Mouse (Mus musculus) CH12.LX (cell line): ENCODE results near the gene Pcdh8. TPM values are rescaled to one million over a fixed set of nuclear protein-coding genes. Genes with fewer than 3 reads are reported as not detected.

Experiments used
- DNase-seq: peaks from one replicate; pipeline ENCODE4 v3.0.0-alpha.2; 2013; ENCODE audit errors: extremely low read depth
- H3K27ac ChIP-seq: 2 replicates; pipeline ENCODE4 v1.5.1; 2012; ENCODE audit warnings: low read depth, mild to moderate bottlenecking, control low read depth, moderate library complexity; ENCODE audit not compliant: insufficient read depth
- H3K27me3 ChIP-seq: replicated peaks from 2 replicates; pipeline ENCODE3; 2012; ENCODE audit warnings: inconsistent platforms
- H3K36me3 ChIP-seq, 2 experiments: replicated peaks in 1 of 2; 2 replicates each; pipeline versions ENCODE3 to v1.6.1; 2012; ENCODE audit warnings: inconsistent platforms in 1 of 2, low read length in 1 of 2, mild to moderate bottlenecking in 1 of 2, mixed read lengths in 1 of 2, moderate library complexity in 1 of 2; ENCODE audit not compliant: control insufficient read depth in 1 of 2, insufficient read depth in 1 of 2
- H3K4me1 ChIP-seq, 2 experiments: 2 replicates each; pipeline ENCODE4 v1.6.1; 2012; ENCODE audit warnings: inconsistent platforms in 1 of 2, moderate library complexity in 1 of 2; ENCODE audit not compliant: insufficient read depth in 2 of 2, control insufficient read depth in 1 of 2
- H3K4me2 ChIP-seq: 2 replicates; pipeline ENCODE4 v1.6.1; 2012; ENCODE audit warnings: low read depth, mild to moderate bottlenecking, control low read depth; ENCODE audit not compliant: poor library complexity, insufficient read depth, severe bottlenecking
- H3K4me3 ChIP-seq, 3 experiments: fragments of 150-350 bp in 1 of 3; sonication (generic) in 1 of 3; replicated peaks in 1 of 3; 2 replicates each; pipeline versions ENCODE3 to v1.5.1; 2011 to 2012; ENCODE audit warnings: low read depth in 2 of 3, low read length in 2 of 3, mild to moderate bottlenecking in 2 of 3, moderate library complexity in 2 of 3, control low read depth in 1 of 3, improper control_type of control experiment in 1 of 3, inconsistent platforms in 1 of 3, mixed read lengths in 1 of 3; ENCODE audit not compliant: poor library complexity in 1 of 3
- H3K79me2 ChIP-seq: replicated peaks from 2 replicates; pipeline ENCODE4 v1.6.1; 2012; ENCODE audit warnings: mild to moderate bottlenecking, moderate library complexity; ENCODE audit not compliant: control insufficient read depth, poor library complexity, insufficient read depth, severe bottlenecking; ENCODE audit errors: extremely low read depth
- H3K9ac ChIP-seq: 2 replicates; pipeline ENCODE4 v1.6.1; 2012; ENCODE audit warnings: low read depth, mild to moderate bottlenecking, control low read depth, moderate library complexity; ENCODE audit not compliant: insufficient read depth
- H3K9me3 ChIP-seq: replicated peaks from 2 replicates; pipeline ENCODE3; 2012; ENCODE audit warnings: low read length, inconsistent platforms, mixed read lengths
- BHLHE40 ChIP-seq: IDR thresholded peaks from 2 replicates; pipeline ENCODE4 v1.6.1; 2011; ENCODE audit warnings: mild to moderate bottlenecking, low read depth, low read length, improper control_type of control experiment
- CHD1 ChIP-seq: IDR thresholded peaks from 2 replicates; pipeline ENCODE4 v1.6.1; 2012; ENCODE audit warnings: low read depth, low read length, improper control_type of control experiment, inconsistent platforms
- E2F4 ChIP-seq: IDR thresholded peaks from 2 replicates; pipeline ENCODE4 v1.6.1; 2011; ENCODE audit warnings: low read depth, low read length, improper control_type of control experiment; ENCODE audit not compliant: insufficient replicate concordance
- GABPA ChIP-seq: IDR thresholded peaks from 2 replicates; pipeline ENCODE4 v1.6.1; 2012; ENCODE audit warnings: low read depth, low read length, improper control_type of control experiment, inconsistent platforms; ENCODE audit not compliant: insufficient replicate concordance
- HCFC1 ChIP-seq: IDR thresholded peaks from 2 replicates; pipeline ENCODE4 v1.6.1; 2012; ENCODE audit warnings: low read depth, mild to moderate bottlenecking, inconsistent platforms, low read length, improper control_type of control experiment
- MAFK ChIP-seq: IDR thresholded peaks from 2 replicates; pipeline ENCODE4 v1.6.1; 2011; ENCODE audit warnings: low read length, improper control_type of control experiment; ENCODE audit not compliant: insufficient replicate concordance
- MEF2A ChIP-seq: IDR thresholded peaks from 2 replicates; pipeline ENCODE4 v1.6.1; 2014; ENCODE audit warnings: low read depth, mild to moderate bottlenecking, inconsistent platforms, low read length, improper control_type of control experiment, borderline replicate concordance
- MXI1 ChIP-seq: IDR thresholded peaks from 2 replicates; pipeline ENCODE4 v1.6.1; 2011; ENCODE audit warnings: mild to moderate bottlenecking, low read depth, low read length, improper control_type of control experiment
- MYC ChIP-seq: IDR thresholded peaks from 2 replicates; pipeline ENCODE4 v1.6.1; 2011; ENCODE audit warnings: low read depth, mild to moderate bottlenecking, improper control_type of control experiment, low read length
- NELFE ChIP-seq: IDR thresholded peaks from 2 replicates; pipeline ENCODE4 v1.6.1; 2011; ENCODE audit warnings: low read depth, low read length, improper control_type of control experiment
- POLR2A ChIP-seq: IDR thresholded peaks from 2 replicates; pipeline ENCODE4 v1.6.1; 2011; ENCODE audit warnings: low read depth, mild to moderate bottlenecking, improper control_type of control experiment, low read length
- RAD21 ChIP-seq: IDR thresholded peaks from 2 replicates; pipeline ENCODE4 v1.6.1; 2011; ENCODE audit warnings: low read depth, mild to moderate bottlenecking, low read length, improper control_type of control experiment, moderate library complexity
- SIN3A ChIP-seq: IDR thresholded peaks from 2 replicates; pipeline ENCODE4 v1.6.1; 2012; ENCODE audit warnings: low read length, improper control_type of control experiment, inconsistent platforms
- TBP ChIP-seq: conservative IDR thresholded peaks from 2 replicates; pipeline ENCODE4 v1.6.1; 2011; ENCODE audit warnings: low read depth, low read length, improper control_type of control experiment
- TCF12 ChIP-seq: IDR thresholded peaks from 2 replicates; pipeline ENCODE4 v1.6.1; 2014; ENCODE audit warnings: low read depth, mild to moderate bottlenecking, inconsistent platforms, low read length, improper control_type of control experiment
- USF2 ChIP-seq: conservative IDR thresholded peaks from 2 replicates; pipeline ENCODE4 v1.6.1; 2011; ENCODE audit warnings: low read depth, low read length, improper control_type of control experiment
- ZMIZ1 ChIP-seq: IDR thresholded peaks from 2 replicates; pipeline ENCODE4 v1.6.1; 2012; ENCODE audit warnings: low read depth, mild to moderate bottlenecking, inconsistent platforms, low read length, improper control_type of control experiment
- ZNF384 ChIP-seq: IDR thresholded peaks from 2 replicates; pipeline ENCODE4 v1.6.1; 2012; ENCODE audit warnings: low read depth, low read length, improper control_type of control experiment, inconsistent platforms
- dilution Hi-C: fragments of 300-500 bp; cut with MboI; formaldehyde crosslinking; loops from 2 replicates; pipeline ENCODE4 v1.14.3; 2020; ENCODE audit warnings: low sequenced_read_pairs; ENCODE audit not compliant: extremely low pct_unique_long_range_greater_than_20kb, extremely low pct_ligation_motif_present
- in situ Hi-C: fragments of 300-500 bp; cut with MboI; formaldehyde crosslinking; loops from 3 replicates; pipeline ENCODE4 v1.14.3; 2019; ENCODE audit warnings: low sequenced_read_pairs, low pct_ligation_motif_present, low pct_unique_long_range_greater_than_20kb, mixed read lengths
- polyA plus RNA-seq: library from polyadenylated mRNA; unstranded; fragments of >175 nt; gene quantifications from 2 replicates; pipeline ENCODE4 v1.2.1, GENCODE M21; 2012; ENCODE audit warnings: low read depth; ENCODE audit not compliant: insufficient read length
- total RNA-seq, 2 experiments: library from RNA; depleted of rRNA; stranded (reverse); fragments of 300-350 nt in 1 of 2; fragments of >200 nt in 1 of 2; gene quantifications; 2 replicates each; pipeline ENCODE4 v1.2.3; 2012 to 2014

Pcdh8 gene
- total and polyA plus RNA-seq, 3 experiments, result not detected

- H3K9me3 ChIP-seq, result no peaks in the 10 kb centered on the region
- H3K27me3 ChIP-seq, result no peaks in the 10 kb centered on the region
- H3K4me2 ChIP-seq, result no peak overlapping the region
- no peak overlapping the region for H3K27ac ChIP-seq
- DNase-seq, result no peak
- in situ Hi-C loops, result no loop called here
- H3K79me2 ChIP-seq, result no peaks in the 10 kb centered on the region
- no peak overlapping the region for H3K9ac ChIP-seq
- dilution Hi-C loops, result no loop called here
- H3K36me3 ChIP-seq, result no peaks in the 10 kb centered on the region
- H3K4me1 ChIP-seq, result peaks cover 8 to 9% of the 10 kb centered on the region in 2 experiments; a peak in 2 of 4 replicates
- H3K4me3 ChIP-seq, result no peak overlapping the region
- TF ChIP-seq BHLHE40 (no peak), MXI1 (no peak), GABPA (no peak), USF2 (no peak), SIN3A (no peak)
These were observed 17.6 kb upstream of the Pcdh8 start for GRCm38 (mm10) chr14:79788656-79789204.

GRCm38 (mm10) chr14:79787918-79788317, 16.8 kb upstream of the Pcdh8 start:
- Histone ChIP-seq H3K9me3 (no peaks in the 10 kb centered on the region), H3K4me1 (peaks cover 4 to 5% of the 10 kb centered on the region in 2 experiments; a peak in 2 of 4 replicates), H3K79me2 (no peaks in the 10 kb centered on the region), H3K4me3 (no peak overlapping the region), H3K36me3 (no peaks in the 10 kb centered on the region), H3K27ac (no peak overlapping the region), H3K4me2 (no peak overlapping the region), H3K27me3 (no peaks in the 10 kb centered on the region), H3K9ac (no peak overlapping the region)
- TF ChIP-seq GABPA (no peak), MAFK (no peak), E2F4 (no peak), NELFE (no peak), TCF12 (no peak), POLR2A (no peak), BHLHE40 (no peak), ZMIZ1 (no peak), HCFC1 (no peak), RAD21 (no peak), SIN3A (no peak), TBP (no peak), MXI1 (no peak), MEF2A (no peak), ZNF384 (no peak), CHD1 (no peak), MYC (no peak)
- dilution Hi-C loops (no loop called here), in situ Hi-C loops (no loop called here)
- DNase-seq, result no peak
